Mouse (Mus musculus) splenic B cell, adult 2 months (primary cell): ENCODE measurements around the gene Gm45717.
A peak's percentile ranks its signal among the peaks of the same experiment; 100 is the strongest.
"Not testable (repeated sequence)": the region's sequence is repeated elsewhere in the genome, so short reads cannot be mapped to it uniquely, and the experiment has no call there.

Experiments
- DNase-seq: peaks from one replicate; pipeline ENCODE4 v3.0.0-alpha.2; 2011; ENCODE audit warnings: low read depth, low spot score
- H3K27me3 ChIP-seq: 2 replicates; pipeline ENCODE4 v1.6.1; 2012; ENCODE audit warnings: mild to moderate bottlenecking, low read length, moderate library complexity, mixed read lengths; ENCODE audit not compliant: control insufficient read depth, poor library complexity, insufficient read depth, severe bottlenecking
- H3K36me3 ChIP-seq: 2 replicates; pipeline ENCODE4 v1.6.1; 2012; ENCODE audit warnings: mild to moderate bottlenecking, low read length, moderate library complexity, mixed read lengths; ENCODE audit not compliant: control insufficient read depth, poor library complexity, insufficient read depth, severe bottlenecking

The Gm45717 gene

GRCm38 (mm10) chr7:140955758-140956555 lies at the start of gene Gm45717, which contains the start of gene Ifitm2:
Gene Gm45717 (minus strand): TSS chr7:140955937.
Gene Ifitm2 (minus strand): TSS chr7:140955987.
- H3K27me3 ChIP-seq = no peaks in the 10 kb centered on the region
- no peak for DNase-seq
- H3K36me3 ChIP-seq = no peaks in the 10 kb centered on the region

GRCm38 (mm10) chr7:141003248-141004010 lies 47.7 kb upstream of the Gm45717 start:
- H3K27me3 ChIP-seq = no peaks in the 10 kb centered on the region
- H3K36me3 ChIP-seq = no peaks in the 10 kb centered on the region
- no peak for DNase-seq

DNA sequence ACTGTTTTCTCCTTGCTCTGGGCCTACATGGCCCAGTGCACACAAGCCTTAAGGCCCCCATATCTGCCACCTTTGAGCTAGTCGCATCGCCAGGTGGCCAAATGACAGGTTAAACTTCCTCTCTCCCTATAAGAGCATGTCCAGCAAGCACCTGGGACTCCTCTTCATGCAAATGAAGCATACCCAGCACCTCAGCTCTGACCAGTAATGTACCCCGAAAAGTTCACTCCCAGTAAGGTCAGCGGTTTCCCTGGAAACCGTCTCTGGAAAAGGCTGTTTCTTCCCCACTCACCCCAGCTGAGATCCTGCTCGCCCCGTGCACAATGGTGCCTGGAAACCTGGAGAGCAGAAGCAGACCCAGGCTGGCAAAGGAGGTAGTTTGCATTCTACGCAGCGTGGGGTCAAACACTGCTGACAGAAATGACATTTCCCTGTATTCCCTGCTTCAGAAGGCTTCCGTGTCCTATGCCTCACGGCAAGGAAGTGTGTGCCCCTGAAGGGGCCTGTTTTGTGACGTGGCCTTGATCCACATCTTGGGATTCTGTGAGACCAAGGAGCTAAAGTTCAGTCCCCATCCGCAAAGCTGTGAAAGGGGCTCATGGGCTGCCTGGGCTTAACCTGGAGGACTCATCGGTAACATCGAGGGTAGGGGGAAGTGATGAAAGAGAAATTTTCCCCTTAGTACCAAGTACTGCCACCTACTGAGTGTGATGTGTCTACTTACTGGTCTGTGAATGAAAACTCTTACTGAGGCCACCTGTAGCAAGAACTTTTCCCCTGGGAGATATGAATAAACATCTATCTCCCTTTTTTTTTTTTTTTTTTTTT lies 45.4 kb upstream of the Gm45717 start:
- H3K36me3 ChIP-seq = no peaks in the 10 kb centered on the region
- no peaks in the 10 kb centered on the region for H3K27me3 ChIP-seq
- no peak for DNase-seq

DNA sequence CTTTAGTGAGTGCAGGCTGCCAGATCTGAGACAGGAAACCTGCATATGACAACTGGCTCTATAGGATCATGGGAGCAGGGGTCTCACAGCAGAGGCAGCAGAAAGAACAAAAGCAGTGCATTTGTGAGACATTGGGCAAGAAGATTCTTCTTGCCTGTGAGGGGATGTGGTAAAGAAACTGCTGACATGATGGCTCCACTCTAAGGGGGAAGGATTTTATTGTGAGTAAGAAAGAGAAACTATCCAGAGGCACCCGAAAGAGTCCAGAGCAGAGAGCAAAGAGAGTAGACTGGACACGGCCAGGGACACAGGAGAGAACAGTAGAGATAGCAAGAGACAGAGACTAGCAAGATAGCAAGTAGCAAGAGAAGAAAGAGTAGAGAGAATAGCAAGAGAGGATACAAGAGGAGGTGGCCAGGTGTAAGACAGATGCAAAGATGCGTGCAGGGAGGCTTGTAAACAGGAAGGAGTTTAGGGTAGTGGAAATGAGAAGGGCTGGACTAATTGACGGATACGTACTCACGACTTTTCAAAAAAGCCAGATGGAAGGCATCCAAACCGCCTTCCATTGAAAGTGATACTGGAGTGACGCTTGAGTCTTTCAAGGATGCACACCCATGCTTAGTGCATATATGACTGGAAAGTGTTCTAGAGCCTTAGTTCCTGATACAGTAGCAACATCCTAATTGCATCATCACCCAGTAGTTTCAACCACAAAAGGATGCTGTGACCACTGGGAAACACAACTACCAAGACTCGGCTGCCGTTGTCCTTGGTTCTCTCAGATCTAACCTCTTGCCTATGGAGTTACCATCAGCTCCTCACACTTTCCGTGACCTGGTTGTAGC lies 43.3 kb upstream of the Gm45717 start:
- Histone ChIP-seq H3K36me3 (no peaks in the 10 kb centered on the region), H3K27me3 (no peaks in the 10 kb centered on the region)
- DNase-seq = peak; percentile 48

GRCm38 (mm10) chr7:140997817-140998216 lies 42.1 kb upstream of the Gm45717 start:
- no peaks in the 10 kb centered on the region for H3K27me3 ChIP-seq
- DNase-seq = no peak
- no peaks in the 10 kb centered on the region for H3K36me3 ChIP-seq

DNA sequence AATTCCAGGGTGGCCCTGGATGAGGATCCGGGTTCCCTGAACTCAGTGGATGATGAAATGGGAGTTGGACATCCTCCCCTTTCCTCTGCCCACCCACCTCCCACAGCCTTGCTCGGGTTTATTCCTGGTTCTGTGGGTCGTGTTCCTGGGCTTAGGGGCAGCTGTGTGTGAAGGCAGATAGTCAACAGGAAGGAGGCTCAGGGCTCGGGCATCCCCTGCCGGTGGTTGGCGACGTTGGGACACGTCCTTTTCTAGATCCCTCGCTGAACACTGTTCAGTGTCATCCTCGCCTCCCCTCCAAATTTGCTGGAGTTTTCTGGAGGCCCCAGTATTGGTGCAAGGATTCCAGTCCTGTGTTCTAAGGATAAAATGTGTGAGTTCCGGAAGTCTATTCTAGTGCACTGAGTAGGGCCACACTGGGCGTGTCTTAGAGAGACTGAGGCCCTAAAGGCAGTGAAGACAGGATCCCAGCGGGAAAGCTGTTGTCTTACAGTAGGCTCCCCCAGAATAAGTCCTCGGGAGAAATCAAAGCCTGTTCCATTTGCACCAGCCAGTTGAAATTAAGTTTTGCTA lies 35.5 kb upstream of the Gm45717 start:
- peak; percentile 30 for DNase-seq
- Histone ChIP-seq H3K36me3 (no peaks in the 10 kb centered on the region), H3K27me3 (no peaks in the 10 kb centered on the region)

DNA sequence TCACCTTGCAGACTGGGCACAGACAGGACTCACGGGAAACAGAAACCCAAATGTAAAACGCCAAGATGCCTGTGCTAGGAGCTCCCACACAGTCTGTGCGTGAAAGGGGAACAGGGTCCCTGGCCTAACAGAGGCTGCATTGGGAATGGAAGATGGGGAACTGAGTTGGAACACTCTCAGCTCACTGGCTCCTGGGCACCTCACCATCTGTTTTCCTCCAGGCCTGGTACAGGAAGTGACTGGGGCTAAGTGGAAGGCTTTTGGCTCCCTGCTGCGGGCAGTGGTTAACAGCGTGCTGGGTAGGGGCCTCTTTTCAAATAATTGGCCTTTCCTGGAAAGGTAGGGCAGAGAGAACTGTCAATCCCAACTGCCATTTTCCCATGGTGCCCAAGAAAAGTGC lies 34.9 kb upstream of the Gm45717 start:
- no peaks in the 10 kb centered on the region for H3K27me3 ChIP-seq
- no peaks in the 10 kb centered on the region for H3K36me3 ChIP-seq
- DNase-seq = no peak

GRCm38 (mm10) chr7:140990185-140990584 lies 34.4 kb upstream of the Gm45717 start:
- Histone ChIP-seq H3K27me3 (no peaks in the 10 kb centered on the region), H3K36me3 (no peaks in the 10 kb centered on the region)
- DNase-seq = no peak

- Histone ChIP-seq H3K27me3 (no peaks in the 10 kb centered on the region), H3K36me3 (no peaks in the 10 kb centered on the region)
- DNase-seq = no peak
Measured at GRCm38 (mm10) chr7:140989022-140989421, 33.3 kb upstream of the Gm45717 start.

- H3K36me3 ChIP-seq = no peaks in the 10 kb centered on the region
- no peak for DNase-seq
- H3K27me3 ChIP-seq = no peaks in the 10 kb centered on the region
Measured at GRCm38 (mm10) chr7:140987182-140988138, 31.7 kb upstream of the Gm45717 start.

- no peaks in the 10 kb centered on the region for H3K36me3 ChIP-seq
- no peaks in the 10 kb centered on the region for H3K27me3 ChIP-seq
- no peak for DNase-seq
Measured at GRCm38 (mm10) chr7:140982971-140983370, 27.2 kb upstream of the Gm45717 start.

GRCm38 (mm10) chr7:140981704-140982103 lies 26.0 kb upstream of the Gm45717 start:
- no peak for DNase-seq
- no peaks in the 10 kb centered on the region for H3K27me3 ChIP-seq
- no peaks in the 10 kb centered on the region for H3K36me3 ChIP-seq

DNA sequence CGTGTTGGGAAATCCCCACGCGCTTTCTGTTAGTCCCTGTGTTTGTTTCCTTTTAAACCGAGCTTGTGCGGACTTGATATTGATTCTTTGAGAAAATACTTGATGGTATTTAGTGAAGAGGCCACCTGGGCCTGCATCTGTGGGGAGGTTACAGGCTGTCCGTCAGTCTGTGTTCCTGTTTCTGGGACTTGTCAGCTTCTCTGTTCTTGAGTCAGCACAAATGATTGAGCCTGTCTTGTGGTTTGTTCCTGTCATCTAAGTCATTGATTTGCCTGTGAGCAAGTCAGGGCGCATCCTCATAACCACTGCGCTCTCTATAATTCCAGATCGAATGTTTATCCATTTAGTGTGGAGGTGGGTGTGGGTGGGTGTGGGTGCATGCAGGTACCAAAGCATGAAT lies 21.0 kb upstream of the Gm45717 start:
- DNase-seq, H3K27me3 ChIP-seq, H3K36me3 ChIP-seq: not testable (repeated sequence)
